Mouse (Mus musculus) brain, embryonic 14.5 days (tissue): ENCODE data around the gene a.

Experiments
- CTCF ChIP-seq: fragments of 200-500 bp; IDR thresholded peaks from 2 replicates; pipeline ENCODE4 v1.5.1; 2012; ENCODE audit warnings: inconsistent platforms, mild to moderate bottlenecking, moderate library complexity, borderline replicate concordance; ENCODE audit not compliant: insufficient read depth, insufficient read length; ENCODE audit errors: extremely low read depth
- POLR2A ChIP-seq: fragments of 200-500 bp; IDR thresholded peaks from 2 replicates; pipeline ENCODE4 v1.6.1; 2012; ENCODE audit warnings: mild to moderate bottlenecking, inconsistent platforms, borderline replicate concordance; ENCODE audit not compliant: poor library complexity, insufficient read depth, insufficient read length, severe bottlenecking; ENCODE audit errors: extremely low read depth

GRCm38 (mm10) chr2:154782856-154783650 lies 8.1 kb upstream of the a start:
- TF ChIP-seq POLR2A = no peak
- no peak for TF ChIP-seq CTCF
